Mouse (Mus musculus) olfactory bulb, adult 2 months (tissue): Measurements from ENCODE around the gene Gm10277.

Source experiments
- CTCF ChIP-seq: fragments of 200-500 bp; IDR thresholded peaks from 2 replicates; pipeline ENCODE4 v1.5.1; 2012; ENCODE audit warnings: low read depth, mild to moderate bottlenecking, low read length, moderate library complexity; ENCODE audit not compliant: insufficient read depth
- POLR2A ChIP-seq: fragments of 200-500 bp; IDR thresholded peaks from 2 replicates; pipeline ENCODE4 v1.6.1; 2012; ENCODE audit warnings: mild to moderate bottlenecking, low read depth, low read length, moderate library complexity; ENCODE audit not compliant: insufficient read depth

DNA sequence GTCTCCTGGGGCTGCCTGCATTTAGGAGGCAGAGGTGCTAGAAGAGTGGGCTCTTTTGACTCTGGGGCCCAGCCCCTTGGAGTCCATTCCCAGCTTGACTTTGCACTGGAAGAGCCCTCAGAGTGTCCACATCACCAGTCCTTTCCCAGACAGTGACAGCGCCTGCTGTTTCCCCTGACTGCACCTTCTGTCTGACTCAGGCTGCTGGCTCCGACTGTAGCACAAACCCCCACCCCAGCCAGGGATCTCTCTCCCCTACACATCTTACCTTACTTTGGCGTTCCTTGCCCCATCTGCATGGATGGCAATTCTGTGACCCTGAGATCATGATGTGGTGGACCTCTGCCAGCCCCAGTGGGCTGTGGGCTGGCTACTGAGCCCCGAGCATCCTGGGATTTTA is 21.7 kb upstream of the Gm10277 start:
- TF ChIP-seq CTCF (no peak), POLR2A (no peak)
